Mouse (Mus musculus): ENCODE data around the gene Wdr53. TPM values are rescaled to one million over a fixed set of nuclear protein-coding genes. Genes with fewer than 3 reads are reported as not detected.
A peak's percentile ranks its signal among the peaks of the same experiment; 100 is the strongest.
"Not testable (repeated sequence)": the region's sequence is repeated elsewhere in the genome, so short reads cannot be mapped to it uniquely, and the experiment has no call there.

The Wdr53 gene
- polyA plus RNA-seq, 1 experiment from 2014 or later: 16.6 TPM

GRCm38 (mm10) chr16:32239428-32240312 is 7.4 kb upstream of the Wdr53 start:
- 92% methylated on average over 2 of the region's 2 CpGs for WGBS

GRCm38 (mm10) chr16:32243901-32244300 is 3.1 kb upstream of the Wdr53 start:
- no peak overlapping the region for H3K9ac ChIP-seq (replicated peaks)
- no peaks in the 10 kb centered on the region for H3K9me3 ChIP-seq
- H3K36me3 ChIP-seq: peaks cover 4% of the 10 kb centered on the region; the same call in 1 of the 2 replicates
- H3K27me3 ChIP-seq: no peaks in the 10 kb centered on the region
- ATAC-seq (replicated peaks): no peak
- WGBS: 90% methylated on average over 3 of the region's 3 CpGs
- H3K27ac ChIP-seq (replicated peaks): no peak overlapping the region
- no peak overlapping the region for H3K4me3 ChIP-seq
- H3K4me2 ChIP-seq (replicated peaks): no peak overlapping the region
- peaks cover 40% of the 10 kb centered on the region for H3K4me1 ChIP-seq

More at GRCm38 (mm10) chr16:32239428-32240312, 7.4 kb upstream of the Wdr53 start:
- Histone ChIP-seq H3K36me3 (peaks cover 25% of the 10 kb centered on the region), H3K9me3 (no peaks in the 10 kb centered on the region), H3K27ac (replicated peaks) (no peak overlapping the region), H3K9ac (replicated peaks) (no peak overlapping the region), H3K4me2 (replicated peaks) (no peak overlapping the region), H3K4me1 (peaks cover 16% of the 10 kb centered on the region), H3K27me3 (no peaks in the 10 kb centered on the region), H3K4me3 (no peak overlapping the region)
- no peak for ATAC-seq (replicated peaks)

GRCm38 (mm10) chr16:32246351-32246791 is 656 bp upstream of the Wdr53 start:
- peak overlapping the region; percentile 86 for H3K4me2 ChIP-seq (replicated peaks)
- H3K4me1 ChIP-seq: peaks cover 37% of the 10 kb centered on the region
- WGBS: 0% methylated on average over 41 of the region's 41 CpGs
- H3K27ac ChIP-seq (replicated peaks): peak overlapping the region; percentile 93
- H3K9me3 ChIP-seq: no peaks in the 10 kb centered on the region
- no peaks in the 10 kb centered on the region for H3K27me3 ChIP-seq
- peak overlapping the region; percentile 92 for H3K9ac ChIP-seq (replicated peaks)
- H3K4me3 ChIP-seq: peak overlapping the region; percentile 89
- ATAC-seq (replicated peaks): peak; percentile 59
- H3K36me3 ChIP-seq: no peaks in the 10 kb centered on the region

GRCm38 (mm10) chr16:32264225-32264624 is 17.2 kb downstream of the Wdr53 start:
- not testable (repeated sequence) for H3K36me3 ChIP-seq; H3K9ac ChIP-seq (replicated peaks); H3K4me2 ChIP-seq (replicated peaks); H3K4me3 ChIP-seq; H3K27me3 ChIP-seq; H3K4me1 ChIP-seq; H3K9me3 ChIP-seq; ATAC-seq (replicated peaks); H3K27ac ChIP-seq (replicated peaks)
- WGBS: 88% methylated on average over 2 of the region's 2 CpGs

GRCm38 (mm10) chr16:32271291-32271690 is 24.3 kb downstream of the Wdr53 start, which contains the start of gene Smco1:
Gene Smco1 (plus strand): TSS chr16:32271468.
- no peak within 1 kb of the TSS for H3K4me2 ChIP-seq (replicated peaks)

GRCm38 (mm10) chr16:32273338-32273737 is 26.3 kb downstream of the Wdr53 start:
- Histone ChIP-seq H3K4me1 (peaks cover 7% of the 10 kb centered on the region), H3K4me3 (no peak overlapping the region), H3K9me3 (no peaks in the 10 kb centered on the region), H3K27me3 (no peaks in the 10 kb centered on the region), H3K9ac (replicated peaks) (no peak overlapping the region), H3K4me2 (replicated peaks) (no peak overlapping the region), H3K27ac (replicated peaks) (no peak overlapping the region), H3K36me3 (no peaks in the 10 kb centered on the region)
- WGBS: 58% methylated on average over 9 of the region's 9 CpGs
- ATAC-seq (replicated peaks): no peak

More at GRCm38 (mm10) chr16:32271291-32271690, 24.3 kb downstream of the Wdr53 start, which contains the start of gene Smco1:
- Histone ChIP-seq H3K27ac (replicated peaks) (no peak within 1 kb of the TSS), H3K9me3 (no peaks in the 10 kb centered on the region), H3K9ac (replicated peaks) (no peak within 1 kb of the TSS), H3K36me3 (no peaks in the 10 kb centered on the region), H3K4me1 (no peaks in the 10 kb centered on the region), H3K4me3 (no peak within 1 kb of the TSS), H3K27me3 (no peaks in the 10 kb centered on the region)
- no peak for ATAC-seq (replicated peaks)
- WGBS: 88% methylated on average over 11 of the region's 11 CpGs

GRCm38 (mm10) chr16:32275041-32275440 is 28.0 kb downstream of the Wdr53 start:
- Histone ChIP-seq H3K4me2 (replicated peaks) (no peak overlapping the region), H3K9me3 (no peaks in the 10 kb centered on the region), H3K27ac (replicated peaks) (no peak overlapping the region), H3K27me3 (no peaks in the 10 kb centered on the region), H3K9ac (replicated peaks) (no peak overlapping the region), H3K4me3 (no peak overlapping the region), H3K36me3 (no peaks in the 10 kb centered on the region; the same call in 1 of the 2 replicates), H3K4me1 (peaks cover 24% of the 10 kb centered on the region)
- WGBS: 93% methylated on average over 6 of the region's 6 CpGs
- ATAC-seq (replicated peaks): no peak

GRCm38 (mm10) chr16:32275830-32276229 is 28.8 kb downstream of the Wdr53 start:
- Histone ChIP-seq H3K4me1 (peaks cover 31% of the 10 kb centered on the region), H3K4me2 (replicated peaks) (no peak overlapping the region), H3K36me3 (no peaks in the 10 kb centered on the region; the same call in 1 of the 2 replicates), H3K4me3 (no peak overlapping the region), H3K27me3 (no peaks in the 10 kb centered on the region), H3K9ac (replicated peaks) (no peak overlapping the region), H3K27ac (replicated peaks) (no peak overlapping the region), H3K9me3 (no peaks in the 10 kb centered on the region)
- WGBS: 69% methylated on average over 1 of the region's 1 CpGs
- ATAC-seq (replicated peaks): no peak

GRCm38 (mm10) chr16:32277308-32278256 is 30.6 kb downstream of the Wdr53 start, which contains the start of gene Rnf168:
Gene Rnf168 (plus strand): TSS chr16:32277459.
- peaks cover 39% of the 10 kb centered on the region for H3K4me1 ChIP-seq
- H3K27me3 ChIP-seq: no peaks in the 10 kb centered on the region
- peak; percentile 96 for ATAC-seq (replicated peaks)
- peak within 1 kb of the TSS; percentile 97 for H3K27ac ChIP-seq (replicated peaks)
- under 1% methylated on average over 75 of the region's 75 CpGs for WGBS
- H3K4me2 ChIP-seq (replicated peaks): peak within 1 kb of the TSS; percentile 66
- H3K36me3 ChIP-seq: no peaks in the 10 kb centered on the region; the same call in 1 of the 2 replicates
- H3K4me3 ChIP-seq: peak within 1 kb of the TSS; percentile 91
- no peaks in the 10 kb centered on the region for H3K9me3 ChIP-seq
- peak within 1 kb of the TSS; percentile 88 for H3K9ac ChIP-seq (replicated peaks)

GRCm38 (mm10) chr16:32278396-32278795 is 31.4 kb downstream of the Wdr53 start:
- Histone ChIP-seq H3K9ac (replicated peaks) (peak overlapping the region; percentile 88), H3K4me2 (replicated peaks) (peak overlapping the region; percentile 66), H3K27me3 (no peaks in the 10 kb centered on the region), H3K4me1 (peaks cover 39% of the 10 kb centered on the region), H3K9me3 (no peaks in the 10 kb centered on the region), H3K27ac (replicated peaks) (peak overlapping the region; percentile 97; the same call in 1 of the 2 replicates), H3K36me3 (peaks cover 5% of the 10 kb centered on the region), H3K4me3 (peak overlapping the region; percentile 91)
- WGBS: 47% methylated on average over 7 of the region's 7 CpGs
- ATAC-seq (replicated peaks): no peak

GRCm38 (mm10) chr16:32280211-32280610 is 33.2 kb downstream of the Wdr53 start:
- 86% methylated on average over 8 of the region's 8 CpGs for WGBS
- H3K27ac ChIP-seq (replicated peaks): no peak overlapping the region
- H3K27me3 ChIP-seq: no peaks in the 10 kb centered on the region
- H3K4me2 ChIP-seq (replicated peaks): peak overlapping the region; percentile 66
- H3K9me3 ChIP-seq: no peaks in the 10 kb centered on the region
- ATAC-seq (replicated peaks): no peak
- H3K9ac ChIP-seq (replicated peaks): 0 out of 2 replicates have a peak overlapping the region, but pooled peaks have one; percentile 7
- H3K4me3 ChIP-seq: peak overlapping the region; percentile 19
- H3K36me3 ChIP-seq: peaks cover 23% of the 10 kb centered on the region
- H3K4me1 ChIP-seq: peaks cover 39% of the 10 kb centered on the region

All from forebrain, embryonic 15.5 days (tissue).